17 mouse cellular contexts compared by ENCODE assay signal in genomic region chr6:55609976-55610375, GRCm38 (mm10).
"Had no signal": no experiment of that assay in that cellular context is flagged by ENCODE, and none has a peak within 500 bp of the region (broad histone marks: within the 10 kb centered on the region; RNA-seq: fewer than 3 reads in every experiment).

No protein-coding gene starts in this region.

- H3K4me2 ChIP-seq: limb, embryonic 13.5 days; liver, embryonic 13.5 days; lung, embryonic 15.5 days; midbrain, embryonic 13.5 days; neural tube, embryonic 13.5 days; stomach, embryonic 15.5 days had no signal

- DNase-seq: kidney, adult 18-20 months; kidney, adult 9 months; left cerebral cortex, postnatal 4 days; liver, embryonic 13.5 days; lung, postnatal 10 days; lung, postnatal 4 days; right cerebral cortex, postnatal 25 days; spleen, adult 18-20 months; thymus, postnatal 25 days had no signal

- H3K36me3 ChIP-seq: limb, embryonic 13.5 days; liver, embryonic 13.5 days; lung, embryonic 15.5 days; midbrain, embryonic 10.5 days; midbrain, embryonic 13.5 days; neural tube, embryonic 13.5 days; stomach, embryonic 15.5 days had no signal

- H3K4me1 ChIP-seq: limb, embryonic 13.5 days; lung, embryonic 15.5 days; midbrain, embryonic 10.5 days; midbrain, embryonic 13.5 days; neural tube, embryonic 13.5 days; stomach, embryonic 15.5 days had no signal

- H3K9ac ChIP-seq: limb, embryonic 13.5 days; liver, embryonic 13.5 days; lung, embryonic 15.5 days; midbrain, embryonic 13.5 days; neural tube, embryonic 13.5 days; stomach, embryonic 15.5 days had no signal

- H3K27me3 ChIP-seq: limb, embryonic 13.5 days; liver, embryonic 13.5 days; lung, embryonic 15.5 days; midbrain, embryonic 13.5 days; neural tube, embryonic 13.5 days; stomach, embryonic 15.5 days had no signal

- ATAC-seq: midbrain, embryonic 13.5 days; midbrain, embryonic 16.5 days had no signal

- H3K9me3 ChIP-seq: limb, embryonic 13.5 days; liver, embryonic 13.5 days; lung, embryonic 15.5 days; midbrain, embryonic 10.5 days; stomach, embryonic 15.5 days had no signal

- H3K4me3 ChIP-seq: limb, embryonic 13.5 days; liver, embryonic 13.5 days; lung, embryonic 15.5 days; midbrain, embryonic 10.5 days; midbrain, embryonic 13.5 days; myocyte; neural tube, embryonic 13.5 days; stomach, embryonic 15.5 days had no signal

- H3K27ac ChIP-seq: limb, embryonic 13.5 days; liver, embryonic 13.5 days; lung, embryonic 15.5 days; midbrain, embryonic 10.5 days; midbrain, embryonic 13.5 days; neural tube, embryonic 13.5 days; stomach, embryonic 15.5 days had no signal
